Mouse (Mus musculus) erythroid progenitor cell, adult 5-6 weeks (primary cell): ENCODE measurements around the gene Hydin. TPM values are rescaled to one million over a fixed set of nuclear protein-coding genes. Genes with fewer than 3 reads are reported as not detected.

ENCODE experiments used
- ATAC-seq: replicated peaks from 2 replicates; pipeline ENCODE4 v1.8.0; 2016; ENCODE audit warnings: moderate number of reproducible peaks, mild to moderate bottlenecking, moderate TSS enrichment, inconsistent platforms; ENCODE audit not compliant: poor library complexity, low FRiP score, severe bottlenecking
- total RNA-seq, 2 experiments: library from RNA; stranded (forward) in 1 of 2; stranded (reverse) in 1 of 2; fragments of 150-400 nt in 1 of 2; fragments of 186-747, 209-891 nt in 1 of 2; gene quantifications; 2 replicates each; pipeline versions ENCODE4 v1.2.3 to v1.2.4; 2015 to 2017; ENCODE audit warnings: low replicate concordance in 2 of 2

Gene Hydin
- total RNA-seq, 2 experiments from 2014 or later, result not detected

- peak; percentile 96 for ATAC-seq
Observed at GRCm38 (mm10) chr8:110618391-110619207, 351.8 kb downstream of the Hydin start, which contains the start of gene Vac14. TSS of gene Vac14 (plus strand) at chr8:110618585.

- 0 out of 2 replicates have a peak, but pooled peaks have one; percentile 2 for ATAC-seq
Observed at GRCm38 (mm10) chr8:110619208-110619574, 352.4 kb downstream of the Hydin start.

- no peak for ATAC-seq
Observed at GRCm38 (mm10) chr8:110619919-110620318, 353.1 kb downstream of the Hydin start.

GRCm38 (mm10) chr8:110626431-110626830, 359.7 kb downstream of the Hydin start:
- ATAC-seq, result no peak

GRCm38 (mm10) chr8:110629245-110630063, 362.7 kb downstream of the Hydin start:
- ATAC-seq, result 0 out of 2 replicates have a peak, but pooled peaks have one; percentile 57

- no peak for ATAC-seq
Observed at GRCm38 (mm10) chr8:110630079-110630478, 363.3 kb downstream of the Hydin start.

- no peak for ATAC-seq
Observed at GRCm38 (mm10) chr8:110630571-110631071, 363.8 kb downstream of the Hydin start.

GRCm38 (mm10) chr8:110631201-110631600, 364.4 kb downstream of the Hydin start:
- ATAC-seq, result no peak

GRCm38 (mm10) chr8:110633814-110634213, 367.0 kb downstream of the Hydin start:
- no peak for ATAC-seq

GRCm38 (mm10) chr8:110636182-110636581, 369.4 kb downstream of the Hydin start:
- ATAC-seq, result no peak

GRCm38 (mm10) chr8:110642331-110642730, 375.6 kb downstream of the Hydin start:
- ATAC-seq, result no peak

- ATAC-seq, result no peak
Observed at GRCm38 (mm10) chr8:110643177-110643576, 376.4 kb downstream of the Hydin start.

- ATAC-seq, result no peak
Observed at GRCm38 (mm10) chr8:110644422-110644821, 377.6 kb downstream of the Hydin start.

- no peak for ATAC-seq
Observed at GRCm38 (mm10) chr8:110644901-110645300, 378.1 kb downstream of the Hydin start.

GRCm38 (mm10) chr8:110645340-110645739, 378.6 kb downstream of the Hydin start:
- no peak for ATAC-seq

- peak; percentile 67 for ATAC-seq
Observed at GRCm38 (mm10) chr8:110646064-110646463, 379.3 kb downstream of the Hydin start.

- ATAC-seq, result no peak
Observed at GRCm38 (mm10) chr8:110648577-110648976, 381.8 kb downstream of the Hydin start.

- ATAC-seq, result no peak
Observed at GRCm38 (mm10) chr8:110649286-110649685, 382.5 kb downstream of the Hydin start.

GRCm38 (mm10) chr8:110650838-110651237, 384.1 kb downstream of the Hydin start:
- no peak for ATAC-seq

- ATAC-seq, result no peak
Observed at GRCm38 (mm10) chr8:110651847-110652246, 385.1 kb downstream of the Hydin start.
